Mouse (Mus musculus) embryonic fibroblast, embryonic 13.5 days (primary cell): ENCODE data around the gene Zdhhc22.

Source experiments
- CTCF ChIP-seq: IDR thresholded peaks from 2 replicates; pipeline ENCODE4 v1.5.1; 2011; ENCODE audit warnings: mild to moderate bottlenecking, control low read depth, low read length, moderate library complexity, borderline replicate concordance; ENCODE audit not compliant: insufficient read depth
- POLR2A ChIP-seq: IDR thresholded peaks from 2 replicates; pipeline ENCODE4 v1.6.1; 2011; ENCODE audit warnings: low read depth, mild to moderate bottlenecking, control low read depth, low read length, moderate library complexity

GRCm38 (mm10) chr12:86986562-86986961 is 3.7 kb downstream of the Zdhhc22 start:
- TF ChIP-seq CTCF (no peak), POLR2A (no peak)
